Comparison of ENCODE assay signal across 9 mouse cellular contexts in genomic region chr1:59895456-59895855, GRCm38 (mm10). TPM values are rescaled to one million over a fixed set of nuclear protein-coding genes. Genes with fewer than 3 reads are reported as not detected.
DNase-seq lines count a peak whose midpoint lies in the region; ATAC-seq and TF ChIP-seq lines count a peak whose summit lies in the region.
"Had no signal": no experiment of that assay in that cellular context is flagged by ENCODE, and none has a peak within 500 bp of the region (broad histone marks: within the 10 kb centered on the region; RNA-seq: fewer than 3 reads in every experiment).

No protein-coding gene starts in this region.

- no peaks in the 10 kb centered on the region for H3K9me3 ChIP-seq in lung, postnatal 0 days (ENCODE audit: low read length)

- TF ChIP-seq EP300 in lung, postnatal 0 days (IDR thresholded peaks at IDR 0.05): no peak

- H3K4me2 ChIP-seq in lung, postnatal 0 days (replicated peaks; ENCODE audit: low read depth, low read length): no peak overlapping the region
- H3K4me2 ChIP-seq: midbrain, embryonic 12.5 days had no signal

- H3K27me3 ChIP-seq in lung, postnatal 0 days (replicated peaks; ENCODE audit: insufficient read depth, low read length): no peaks in the 10 kb centered on the region
- H3K27me3 ChIP-seq: midbrain, embryonic 12.5 days had no signal

- no peak for TF ChIP-seq POLR2A in bone marrow macrophage, adult 2 months (IDR thresholded peaks at IDR 0.05; ENCODE audit: borderline replicate concordance, low read depth, low read length)

- no peak overlapping the region for H3K4me3 ChIP-seq in layer of hippocampus, adult 2 months
- H3K4me3 ChIP-seq in bone marrow macrophage, adult 2 months (ENCODE audit: insufficient read depth, low read length): peak overlapping the region; percentile 32; the same call in 1 of the 2 replicates
- no peak overlapping the region for H3K4me3 ChIP-seq in lung, postnatal 0 days (ENCODE audit: low read depth, low read length)
- H3K4me3 ChIP-seq: midbrain, embryonic 12.5 days had no signal

- no peak overlapping the region for H3K9ac ChIP-seq in lung, postnatal 0 days (replicated peaks; ENCODE audit: low read depth)
- H3K9ac ChIP-seq: midbrain, embryonic 12.5 days had no signal

- no peak for TF ChIP-seq CTCF in layer of hippocampus, adult 2 months (conservative IDR thresholded peaks at IDR 0.05)
- no peak for TF ChIP-seq CTCF in bone marrow macrophage, adult 2 months (IDR thresholded peaks at IDR 0.05; ENCODE audit: low read depth, low read length)
- no peak for TF ChIP-seq CTCF in lung, postnatal 0 days (IDR thresholded peaks at IDR 0.05)

- intact Hi-C loops in heart, postnatal 36 days (cut with DNase I): no loop called here

- peaks cover 24% of the 10 kb centered on the region for H3K4me1 ChIP-seq in bone marrow macrophage, adult 2 months (ENCODE audit: control insufficient read depth, insufficient read depth, low read length)
- H3K4me1 ChIP-seq in lung, postnatal 0 days (ENCODE audit: insufficient read depth, low read depth, low read length): peaks cover 3% of the 10 kb centered on the region; the same call in 1 of the 2 replicates
- H3K4me1 ChIP-seq: midbrain, embryonic 12.5 days had no signal

- no peaks in the 10 kb centered on the region for H3K36me3 ChIP-seq in lung, postnatal 0 days (ENCODE audit: insufficient read depth, low read length)
- H3K36me3 ChIP-seq: midbrain, embryonic 12.5 days had no signal

- peak; percentile 39 for DNase-seq in layer of hippocampus, adult 9-10 months (ENCODE audit: low spot score)
- DNase-seq in layer of hippocampus, adult 2 months (ENCODE audit: low spot score in 2 of 2): no peak
- peak; percentile 58 to 69 for DNase-seq in heart, postnatal 36 days
- peak; percentile 80 for DNase-seq in lung, postnatal 0 days (ENCODE audit: low spot score)
- DNase-seq in telencephalon, adult 2 months (ENCODE audit: low read depth, low spot score): peak; percentile 47
- no peak for DNase-seq in retina, postnatal 1 day
- DNase-seq in c-Kit-positive CD71-positive TER-119-positive erythroid progenitor cells, embryonic 14.5 days (ENCODE audit: low spot score): no peak

- H3K27ac ChIP-seq in layer of hippocampus, adult 2 months: no peak overlapping the region
- H3K27ac ChIP-seq in bone marrow macrophage, adult 2 months (ENCODE audit: insufficient read depth, low read depth, low read length): peak overlapping the region; percentile 30; the same call in 1 of the 2 replicates
- no peak overlapping the region for H3K27ac ChIP-seq in lung, postnatal 0 days (ENCODE audit: low read length)
- H3K27ac ChIP-seq: midbrain, embryonic 12.5 days had no signal

- peak; percentile 87 for ATAC-seq in lung, postnatal 0 days

- 11% methylated on average over 4 of the region's 4 CpGs for WGBS in lung, postnatal 0 days

RNA-seq across cellular contexts. Expression of gene Fam117b, which starts 17.4 kb away (rescaled TPM):
- 10 to 100 TPM; 55.7 to 57.3 TPM for total RNA-seq in layer of hippocampus, adult 2 months (2021)
- polyA plus RNA-seq in bone marrow macrophage, adult 2 months (2012; ENCODE audit: insufficient read depth, insufficient read length, missing spikeins): 29.2 and 31.6 TPM in 2 replicates
- total RNA-seq in heart, postnatal 36 days (2021): 10 to 100 TPM; 14.3 to 19.3 TPM
- 12.5 and 12.7 TPM in 2 replicates for polyA plus RNA-seq in lung, postnatal 0 days (2015; fragmentation: Nextera tagmentation; extraction: Ambion mirVana)

Comparison
In these comparisons a context has a peak if more than half of its experiments do, and no peak if none do; other contexts are left out.
1. DNase-seq: peak in layer of hippocampus, adult 9-10 months (single experiment), heart, postnatal 36 days (2 of 2), lung, postnatal 0 days (single experiment) and telencephalon, adult 2 months (single experiment); none in layer of hippocampus, adult 2 months (0 of 2), retina, postnatal 1 day (single experiment) and c-Kit-positive CD71-positive TER-119-positive erythroid progenitor cells, embryonic 14.5 days (single experiment).